Mouse (Mus musculus) CH12.LX (cell line): ENCODE results near the gene Srpr. TPM values are rescaled to one million over a fixed set of nuclear protein-coding genes. Genes with fewer than 3 reads are reported as not detected.

ENCODE experiments used
- DNase-seq: peaks from one replicate; pipeline ENCODE4 v3.0.0-alpha.2; 2013; ENCODE audit errors: extremely low read depth
- H3K27ac ChIP-seq: 2 replicates; pipeline ENCODE4 v1.5.1; 2012; ENCODE audit warnings: low read depth, mild to moderate bottlenecking, control low read depth, moderate library complexity; ENCODE audit not compliant: insufficient read depth
- H3K27me3 ChIP-seq: replicated peaks from 2 replicates; pipeline ENCODE3; 2012; ENCODE audit warnings: inconsistent platforms
- H3K36me3 ChIP-seq, 2 experiments: replicated peaks in 1 of 2; 2 replicates each; pipeline versions ENCODE3 to v1.6.1; 2012; ENCODE audit warnings: inconsistent platforms in 1 of 2, low read length in 1 of 2, mild to moderate bottlenecking in 1 of 2, mixed read lengths in 1 of 2, moderate library complexity in 1 of 2; ENCODE audit not compliant: control insufficient read depth in 1 of 2, insufficient read depth in 1 of 2
- H3K4me1 ChIP-seq, 2 experiments: 2 replicates each; pipeline ENCODE4 v1.6.1; 2012; ENCODE audit warnings: inconsistent platforms in 1 of 2, moderate library complexity in 1 of 2; ENCODE audit not compliant: insufficient read depth in 2 of 2, control insufficient read depth in 1 of 2
- H3K4me2 ChIP-seq: 2 replicates; pipeline ENCODE4 v1.6.1; 2012; ENCODE audit warnings: low read depth, mild to moderate bottlenecking, control low read depth; ENCODE audit not compliant: poor library complexity, insufficient read depth, severe bottlenecking
- H3K4me3 ChIP-seq, 3 experiments: fragments of 150-350 bp in 1 of 3; sonication (generic) in 1 of 3; replicated peaks in 1 of 3; 2 replicates each; pipeline versions ENCODE3 to v1.5.1; 2011 to 2012; ENCODE audit warnings: low read depth in 2 of 3, low read length in 2 of 3, mild to moderate bottlenecking in 2 of 3, moderate library complexity in 2 of 3, control low read depth in 1 of 3, improper control_type of control experiment in 1 of 3, inconsistent platforms in 1 of 3, mixed read lengths in 1 of 3; ENCODE audit not compliant: poor library complexity in 1 of 3
- H3K79me2 ChIP-seq: replicated peaks from 2 replicates; pipeline ENCODE4 v1.6.1; 2012; ENCODE audit warnings: mild to moderate bottlenecking, moderate library complexity; ENCODE audit not compliant: control insufficient read depth, poor library complexity, insufficient read depth, severe bottlenecking; ENCODE audit errors: extremely low read depth
- H3K9ac ChIP-seq: 2 replicates; pipeline ENCODE4 v1.6.1; 2012; ENCODE audit warnings: low read depth, mild to moderate bottlenecking, control low read depth, moderate library complexity; ENCODE audit not compliant: insufficient read depth
- H3K9me3 ChIP-seq: replicated peaks from 2 replicates; pipeline ENCODE3; 2012; ENCODE audit warnings: low read length, inconsistent platforms, mixed read lengths
- CTCF ChIP-seq, 2 experiments: IDR thresholded peaks in 1 of 2; conservative IDR thresholded peaks in 1 of 2; 2 replicates each; pipeline ENCODE4 v1.5.1; 2011 to 2012; ENCODE audit warnings: low read depth in 2 of 2, low read length in 2 of 2, improper control_type of control experiment in 1 of 2, inconsistent platforms in 1 of 2, mild to moderate bottlenecking in 1 of 2, moderate library complexity in 1 of 2
- ELF1 ChIP-seq: IDR thresholded peaks from 2 replicates; pipeline ENCODE4 v1.6.1; 2014; ENCODE audit warnings: low read depth, mild to moderate bottlenecking, inconsistent platforms, low read length, improper control_type of control experiment
- ETS1 ChIP-seq: conservative IDR thresholded peaks from 2 replicates; pipeline ENCODE4 v1.6.1; 2012; ENCODE audit warnings: low read depth, mild to moderate bottlenecking, inconsistent platforms, low read length, improper control_type of control experiment, moderate library complexity
- GABPA ChIP-seq: IDR thresholded peaks from 2 replicates; pipeline ENCODE4 v1.6.1; 2012; ENCODE audit warnings: low read depth, low read length, improper control_type of control experiment, inconsistent platforms; ENCODE audit not compliant: insufficient replicate concordance
- HCFC1 ChIP-seq: IDR thresholded peaks from 2 replicates; pipeline ENCODE4 v1.6.1; 2012; ENCODE audit warnings: low read depth, mild to moderate bottlenecking, inconsistent platforms, low read length, improper control_type of control experiment
- IRF4 ChIP-seq: IDR thresholded peaks from 2 replicates; pipeline ENCODE4 v1.6.1; 2014; ENCODE audit warnings: low read depth, mild to moderate bottlenecking, inconsistent platforms, low read length, improper control_type of control experiment
- JUND ChIP-seq: conservative IDR thresholded peaks from 2 replicates; pipeline ENCODE4 v1.6.1; 2011; ENCODE audit warnings: low read depth, low read length, improper control_type of control experiment
- KAT2A ChIP-seq: IDR thresholded peaks from 2 replicates; pipeline ENCODE4 v1.6.1; 2012; ENCODE audit warnings: low read length, improper control_type of control experiment, inconsistent platforms; ENCODE audit not compliant: insufficient replicate concordance
- MAFK ChIP-seq: IDR thresholded peaks from 2 replicates; pipeline ENCODE4 v1.6.1; 2011; ENCODE audit warnings: low read length, improper control_type of control experiment; ENCODE audit not compliant: insufficient replicate concordance
- MAZ ChIP-seq: IDR thresholded peaks from 2 replicates; pipeline ENCODE4 v1.6.1; 2012; ENCODE audit warnings: low read depth, mild to moderate bottlenecking, inconsistent platforms, low read length, improper control_type of control experiment, moderate library complexity
- MXI1 ChIP-seq: IDR thresholded peaks from 2 replicates; pipeline ENCODE4 v1.6.1; 2011; ENCODE audit warnings: mild to moderate bottlenecking, low read depth, low read length, improper control_type of control experiment
- MYC ChIP-seq: IDR thresholded peaks from 2 replicates; pipeline ENCODE4 v1.6.1; 2011; ENCODE audit warnings: low read depth, mild to moderate bottlenecking, improper control_type of control experiment, low read length
- NRF1 ChIP-seq: IDR thresholded peaks from 2 replicates; pipeline ENCODE4 v1.6.1; 2014; ENCODE audit warnings: low read depth, mild to moderate bottlenecking, inconsistent platforms, low read length, improper control_type of control experiment, moderate library complexity
- POLR2A ChIP-seq: IDR thresholded peaks from 2 replicates; pipeline ENCODE4 v1.6.1; 2011; ENCODE audit warnings: low read depth, mild to moderate bottlenecking, improper control_type of control experiment, low read length
- POLR2AphosphoS2 ChIP-seq: IDR thresholded peaks from 2 replicates; pipeline ENCODE4 v1.6.1; 2011; ENCODE audit warnings: low read depth, low read length, improper control_type of control experiment
- RAD21 ChIP-seq: IDR thresholded peaks from 2 replicates; pipeline ENCODE4 v1.6.1; 2011; ENCODE audit warnings: low read depth, mild to moderate bottlenecking, low read length, improper control_type of control experiment, moderate library complexity
- RCOR1 ChIP-seq: conservative IDR thresholded peaks from 2 replicates; pipeline ENCODE4 v1.6.1; 2012; ENCODE audit warnings: low read depth, mild to moderate bottlenecking, inconsistent platforms, low read length, improper control_type of control experiment
- SIN3A ChIP-seq: IDR thresholded peaks from 2 replicates; pipeline ENCODE4 v1.6.1; 2012; ENCODE audit warnings: low read length, improper control_type of control experiment, inconsistent platforms
- SMC3 ChIP-seq: IDR thresholded peaks from 2 replicates; pipeline ENCODE4 v1.6.1; 2011; ENCODE audit warnings: low read depth, low read length, improper control_type of control experiment
- TCF12 ChIP-seq: IDR thresholded peaks from 2 replicates; pipeline ENCODE4 v1.6.1; 2014; ENCODE audit warnings: low read depth, mild to moderate bottlenecking, inconsistent platforms, low read length, improper control_type of control experiment
- UBTF ChIP-seq: IDR thresholded peaks from 2 replicates; pipeline ENCODE4 v1.6.1; 2012; ENCODE audit warnings: low read depth, mild to moderate bottlenecking, inconsistent platforms, low read length, improper control_type of control experiment, moderate library complexity
- USF2 ChIP-seq: conservative IDR thresholded peaks from 2 replicates; pipeline ENCODE4 v1.6.1; 2011; ENCODE audit warnings: low read depth, low read length, improper control_type of control experiment
- ZC3H11A ChIP-seq: IDR thresholded peaks from 2 replicates; pipeline ENCODE4 v1.6.1; 2012; ENCODE audit warnings: low read depth, mild to moderate bottlenecking, inconsistent platforms, low read length, improper control_type of control experiment
- ZKSCAN1 ChIP-seq: IDR thresholded peaks from 2 replicates; pipeline ENCODE4 v1.6.1; 2012; ENCODE audit warnings: low read depth, inconsistent platforms, low read length, improper control_type of control experiment, borderline replicate concordance
- ZMIZ1 ChIP-seq: IDR thresholded peaks from 2 replicates; pipeline ENCODE4 v1.6.1; 2012; ENCODE audit warnings: low read depth, mild to moderate bottlenecking, inconsistent platforms, low read length, improper control_type of control experiment
- ZNF384 ChIP-seq: IDR thresholded peaks from 2 replicates; pipeline ENCODE4 v1.6.1; 2012; ENCODE audit warnings: low read depth, low read length, improper control_type of control experiment, inconsistent platforms
- dilution Hi-C: fragments of 300-500 bp; cut with MboI; formaldehyde crosslinking; loops from 2 replicates; pipeline ENCODE4 v1.14.3; 2020; ENCODE audit warnings: low sequenced_read_pairs; ENCODE audit not compliant: extremely low pct_unique_long_range_greater_than_20kb, extremely low pct_ligation_motif_present
- in situ Hi-C: fragments of 300-500 bp; cut with MboI; formaldehyde crosslinking; loops from 3 replicates; pipeline ENCODE4 v1.14.3; 2019; ENCODE audit warnings: low sequenced_read_pairs, low pct_ligation_motif_present, low pct_unique_long_range_greater_than_20kb, mixed read lengths
- polyA plus RNA-seq: library from polyadenylated mRNA; unstranded; fragments of >175 nt; gene quantifications from 2 replicates; pipeline ENCODE4 v1.2.1, GENCODE M21; 2012; ENCODE audit warnings: low read depth; ENCODE audit not compliant: insufficient read length
- total RNA-seq, 2 experiments: library from RNA; depleted of rRNA; stranded (reverse); fragments of 300-350 nt in 1 of 2; fragments of >200 nt in 1 of 2; gene quantifications; 2 replicates each; pipeline ENCODE4 v1.2.3; 2012 to 2014

Gene Srpr
- total and polyA plus RNA-seq, 3 experiments, result 38.2 to 95.0 (median 40.1) TPM

GRCm38 (mm10) chr9:35239734-35240133 is 39.8 kb downstream of the Srpr start:
- no peak overlapping the region for H3K4me3 ChIP-seq
- H3K27ac ChIP-seq, result no peak overlapping the region
- dilution Hi-C loops, result no loop called here
- no peaks in the 10 kb centered on the region for H3K79me2 ChIP-seq
- H3K9me3 ChIP-seq, result no peaks in the 10 kb centered on the region
- in situ Hi-C loops, result no loop called here
- peaks cover 0 to 22% of the 10 kb centered on the region in 2 experiments for H3K36me3 ChIP-seq
- H3K4me2 ChIP-seq, result no peak overlapping the region
- H3K27me3 ChIP-seq, result no peaks in the 10 kb centered on the region
- H3K4me1 ChIP-seq, result no peaks in the 10 kb centered on the region
- no peak overlapping the region for H3K9ac ChIP-seq
- TF ChIP-seq ETS1, result no peak
- TF ChIP-seq IRF4, result no peak
- TF ChIP-seq SMC3, result peak; percentile 33
- TF ChIP-seq CTCF (conservative IDR thresholded peaks at IDR 0.05 in 1 of 2, IDR thresholded peaks at IDR 0.05 in 1 of 2; ENCODE audit: low read depth in 2 of 2, low read length in 2 of 2), result peak in 1 of 2 experiments; percentile 53; a peak in 2 of 4 replicates
- peak; percentile 33 for TF ChIP-seq RAD21
- TF ChIP-seq, all 38 proteins: peak for 3
- peak; percentile 12 for DNase-seq

- peaks cover 0 to 20% of the 10 kb centered on the region in 2 experiments for H3K36me3 ChIP-seq
Measured at GRCm38 (mm10) chr9:35247405-35247804, 47.4 kb downstream of the Srpr start.

GRCm38 (mm10) chr9:35249476-35249875 is 49.5 kb downstream of the Srpr start:
- Histone ChIP-seq H3K36me3 (peaks cover 0 to 21% of the 10 kb centered on the region in 2 experiments), H3K4me2 (no peak overlapping the region), H3K4me1 (no peaks in the 10 kb centered on the region), H3K4me3 (no peak overlapping the region), H3K9ac (no peak overlapping the region), H3K27ac (no peak overlapping the region), H3K27me3 (no peaks in the 10 kb centered on the region), H3K79me2 (no peaks in the 10 kb centered on the region), H3K9me3 (no peaks in the 10 kb centered on the region)
- in situ Hi-C loops, result no loop called here
- DNase-seq, result no peak
- dilution Hi-C loops, result no loop called here
- TF ChIP-seq NRF1 (no peak), ZMIZ1 (no peak), MYC (no peak), JUND (no peak), ZNF384 (no peak), TCF12 (no peak), RAD21 (no peak), UBTF (no peak), MAZ (no peak), SIN3A (no peak), GABPA (no peak), ETS1 (no peak), HCFC1 (no peak), ZC3H11A (no peak), ELF1 (no peak), POLR2A (no peak), MAFK (no peak), USF2 (no peak), CTCF (conservative IDR thresholded peaks at IDR 0.05 in 1 of 2, IDR thresholded peaks at IDR 0.05 in 1 of 2; ENCODE audit: low read depth in 2 of 2, low read length in 2 of 2) (no peak), RCOR1 (no peak)

More at GRCm38 (mm10) chr9:35247405-35247804, 47.4 kb downstream of the Srpr start:
- H3K4me3 ChIP-seq, result no peak overlapping the region
- no peak for TF ChIP-seq USF2
- TF ChIP-seq ZKSCAN1, result no peak
- TF ChIP-seq RCOR1, result no peak
- no peak for TF ChIP-seq MXI1
- no peak for TF ChIP-seq KAT2A
- TF ChIP-seq MYC, result no peak
- no peak for TF ChIP-seq POLR2AphosphoS2
- TF ChIP-seq TCF12, result no peak
- no peak for TF ChIP-seq SMC3
- TF ChIP-seq ETS1, result no peak
- no peak for TF ChIP-seq ZNF384
- no peak for DNase-seq
- H3K79me2 ChIP-seq, result no peaks in the 10 kb centered on the region
- in situ Hi-C loops, result no loop called here
- no peaks in the 10 kb centered on the region for H3K27me3 ChIP-seq
- H3K27ac ChIP-seq, result no peak overlapping the region
- H3K9me3 ChIP-seq, result no peaks in the 10 kb centered on the region
- dilution Hi-C loops, result no loop called here
- H3K4me2 ChIP-seq, result no peak overlapping the region
- no peaks in the 10 kb centered on the region for H3K4me1 ChIP-seq
- no peak overlapping the region for H3K9ac ChIP-seq
